Mouse (Mus musculus) hindbrain, embryonic 12.5 days (tissue): ENCODE measurements around the gene Cse1l. TPM values are rescaled to one million over a fixed set of nuclear protein-coding genes. Genes with fewer than 3 reads are reported as not detected.

Source experiments
- ATAC-seq: fragments of 200-750 bp; cut with Nextera tagmentation; 2 replicates; pipeline ENCODE4 v1.8.0; 2017; ENCODE audit warnings: moderate TSS enrichment; ENCODE audit not compliant: low FRiP score
- H3K27ac ChIP-seq: fragments of 300-500 bp; sonication (generic); 2 replicates; pipeline ENCODE4 v1.5.1; 2016; ENCODE audit warnings: mild to moderate bottlenecking
- H3K27me3 ChIP-seq: fragments of 300-500 bp; sonication (generic); 2 replicates; pipeline ENCODE4 v1.6.1; 2016; ENCODE audit warnings: mild to moderate bottlenecking
- H3K36me3 ChIP-seq: fragments of 300-500 bp; sonication (generic); 2 replicates; pipeline ENCODE4 v1.6.1; 2016; ENCODE audit warnings: mild to moderate bottlenecking
- H3K4me1 ChIP-seq: fragments of 300-500 bp; sonication (generic); 2 replicates; pipeline ENCODE4 v1.6.1; 2016
- H3K4me2 ChIP-seq: fragments of 300-500 bp; sonication (generic); replicated peaks from 2 replicates; pipeline ENCODE4 v1.6.1; 2016; ENCODE audit warnings: mild to moderate bottlenecking
- H3K4me3 ChIP-seq: fragments of 300-500 bp; sonication (generic); 2 replicates; pipeline ENCODE4 v1.5.1; 2016; ENCODE audit warnings: mild to moderate bottlenecking
- H3K9ac ChIP-seq: fragments of 300-500 bp; sonication (generic); 2 replicates; pipeline ENCODE4 v1.6.1; 2016; ENCODE audit warnings: mild to moderate bottlenecking, moderate library complexity
- H3K9me3 ChIP-seq: fragments of 300-500 bp; sonication (generic); replicated peaks from 2 replicates; pipeline ENCODE4 v1.6.1; 2016; ENCODE audit warnings: mild to moderate bottlenecking
- WGBS: fragments of 180-500 bp; shearing (Covaris S2); methylation state at CpG from one replicate; pipeline ENCODE4 v1.1.7; 2016; 5-methylcytosine and 5-hydroxymethylcytosine counted together
- polyA plus RNA-seq: library from polyadenylated mRNA; unstranded; fragments of >200 nt; fragmentation: Nextera tagmentation; extraction: Ambion mirVana; gene quantifications from 2 replicates; pipeline ENCODE4 v1.2.1, GENCODE M21; 2016

Gene Cse1l
- polyA plus RNA-seq, 1 experiment from 2014 or later: 136 TPM

GRCm38 (mm10) chr2:166906523-166907182, 813 bp downstream of the Cse1l start:
- H3K4me3 ChIP-seq: peak overlapping the region; percentile 90
- peak overlapping the region; percentile 85 for H3K9ac ChIP-seq
- under 1% methylated on average over 28 of the region's 28 CpGs for WGBS
- peaks cover 12% of the 10 kb centered on the region for H3K4me1 ChIP-seq
- peak overlapping the region; percentile 84 for H3K4me2 ChIP-seq
- no peaks in the 10 kb centered on the region for H3K9me3 ChIP-seq
- no peak; the same call in 1 of the 2 replicates for ATAC-seq
- H3K27me3 ChIP-seq: no peaks in the 10 kb centered on the region
- peak overlapping the region; percentile 98 for H3K27ac ChIP-seq
- H3K36me3 ChIP-seq: 0 out of 2 replicates have a peak, but pooled peaks cover 6% of the 10 kb centered on the region

DNA sequence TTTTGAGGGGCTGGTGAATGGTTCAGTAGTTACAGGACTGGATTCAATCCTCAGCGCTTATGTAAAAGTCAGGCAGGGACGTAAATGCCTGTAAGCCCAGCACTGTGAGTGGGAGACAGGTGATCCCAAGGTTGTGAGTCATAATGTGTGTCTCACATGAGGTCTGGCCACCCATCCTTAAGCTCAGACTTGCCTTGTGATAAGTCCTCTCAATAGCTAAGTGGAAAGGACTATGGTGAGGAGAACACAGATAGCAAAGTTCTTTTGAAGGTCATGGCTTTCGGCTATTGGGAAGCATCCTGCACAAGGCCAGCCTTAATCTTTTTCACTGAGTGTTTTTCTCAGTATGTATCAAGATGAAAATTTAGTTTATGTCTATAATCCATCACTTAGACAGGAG, 3.9 kb downstream of the Cse1l start:
- H3K4me1 ChIP-seq: peaks cover 12% of the 10 kb centered on the region
- H3K4me3 ChIP-seq: no peak overlapping the region
- H3K36me3 ChIP-seq: 0 out of 2 replicates have a peak, but pooled peaks cover 6% of the 10 kb centered on the region
- H3K4me2 ChIP-seq: no peak overlapping the region
- H3K9me3 ChIP-seq: no peaks in the 10 kb centered on the region
- H3K27ac ChIP-seq: no peak overlapping the region
- H3K27me3 ChIP-seq: no peaks in the 10 kb centered on the region
- WGBS: 98% methylated on average over 3 of the region's 3 CpGs
- no peak for ATAC-seq
- H3K9ac ChIP-seq: no peak overlapping the region

GRCm38 (mm10) chr2:166910536-166910935, 4.7 kb downstream of the Cse1l start:
- Histone ChIP-seq H3K36me3 (0 out of 2 replicates have a peak, but pooled peaks cover 6% of the 10 kb centered on the region), H3K27me3 (no peaks in the 10 kb centered on the region)
- 95% methylated on average over 8 of the region's 8 CpGs for WGBS

GRCm38 (mm10) chr2:166923971-166924370, 18.1 kb downstream of the Cse1l start:
- Histone ChIP-seq H3K4me3 (no peak overlapping the region), H3K27me3 (no peaks in the 10 kb centered on the region), H3K4me2 (no peak overlapping the region), H3K27ac (no peak overlapping the region), H3K4me1 (no peaks in the 10 kb centered on the region), H3K9ac (no peak overlapping the region), H3K36me3 (peaks cover 71% of the 10 kb centered on the region), H3K9me3 (no peaks in the 10 kb centered on the region)
- no peak for ATAC-seq
- WGBS: 87% methylated on average over 2 of the region's 2 CpGs

More at GRCm38 (mm10) chr2:166910536-166910935, 4.7 kb downstream of the Cse1l start:
- no peak overlapping the region for H3K27ac ChIP-seq
- H3K9me3 ChIP-seq: no peaks in the 10 kb centered on the region
- ATAC-seq: no peak
- H3K9ac ChIP-seq: no peak overlapping the region
- H3K4me3 ChIP-seq: no peak overlapping the region
- H3K4me2 ChIP-seq: no peak overlapping the region
- peaks cover 9% of the 10 kb centered on the region for H3K4me1 ChIP-seq

DNA sequence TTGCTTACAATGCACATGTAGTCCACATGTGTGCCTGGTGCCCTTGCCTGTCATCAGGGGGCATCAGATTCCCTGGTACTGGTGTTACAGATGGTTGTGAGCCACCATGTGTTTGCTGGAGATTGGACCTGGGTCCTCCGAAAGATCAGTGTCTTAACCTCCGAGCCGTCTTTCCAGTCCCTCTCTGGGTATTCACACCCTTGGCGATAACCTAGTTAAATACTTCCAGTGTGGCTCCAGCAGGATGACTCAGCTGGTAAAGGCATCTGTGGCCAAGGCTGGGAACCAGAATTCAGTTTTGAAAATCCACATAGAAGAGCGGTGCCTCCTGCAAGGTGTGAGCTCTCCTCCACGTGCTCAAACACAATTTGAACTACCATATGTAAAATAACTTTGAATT, 28.1 kb downstream of the Cse1l start:
- Histone ChIP-seq H3K36me3 (peaks cover 85% of the 10 kb centered on the region), H3K27me3 (no peaks in the 10 kb centered on the region), H3K4me3 (no peak overlapping the region), H3K27ac (no peak overlapping the region), H3K9ac (no peak overlapping the region), H3K4me1 (no peaks in the 10 kb centered on the region), H3K9me3 (no peaks in the 10 kb centered on the region), H3K4me2 (no peak overlapping the region)
- 95% methylated on average over 6 of the region's 6 CpGs for WGBS
- no peak for ATAC-seq

DNA sequence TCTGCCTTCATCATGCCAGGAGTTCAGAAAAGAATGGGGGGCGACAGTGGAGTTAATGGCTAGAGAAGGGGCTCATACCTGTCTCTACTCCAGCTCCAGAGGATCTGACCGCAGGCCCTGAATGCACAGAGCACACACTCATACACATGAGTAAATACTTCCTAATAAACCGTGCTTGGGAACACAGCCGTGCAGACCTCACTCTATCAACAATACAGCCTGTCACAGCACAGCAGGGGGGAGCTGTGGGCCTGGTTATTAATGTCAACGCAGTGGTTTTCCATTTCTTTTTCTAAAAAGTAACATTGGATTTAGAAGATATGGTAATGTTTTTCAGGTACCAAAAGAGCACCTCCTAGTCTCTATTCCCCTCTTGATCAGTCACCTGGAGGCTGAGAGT, 28.6 kb downstream of the Cse1l start:
- Histone ChIP-seq H3K9ac (no peak overlapping the region), H3K36me3 (peaks cover 85% of the 10 kb centered on the region), H3K9me3 (no peaks in the 10 kb centered on the region), H3K27me3 (no peaks in the 10 kb centered on the region), H3K4me2 (no peak overlapping the region), H3K4me3 (no peak overlapping the region), H3K4me1 (no peaks in the 10 kb centered on the region), H3K27ac (no peak overlapping the region)
- WGBS: 68% methylated on average over 5 of the region's 5 CpGs
- no peak for ATAC-seq

DNA sequence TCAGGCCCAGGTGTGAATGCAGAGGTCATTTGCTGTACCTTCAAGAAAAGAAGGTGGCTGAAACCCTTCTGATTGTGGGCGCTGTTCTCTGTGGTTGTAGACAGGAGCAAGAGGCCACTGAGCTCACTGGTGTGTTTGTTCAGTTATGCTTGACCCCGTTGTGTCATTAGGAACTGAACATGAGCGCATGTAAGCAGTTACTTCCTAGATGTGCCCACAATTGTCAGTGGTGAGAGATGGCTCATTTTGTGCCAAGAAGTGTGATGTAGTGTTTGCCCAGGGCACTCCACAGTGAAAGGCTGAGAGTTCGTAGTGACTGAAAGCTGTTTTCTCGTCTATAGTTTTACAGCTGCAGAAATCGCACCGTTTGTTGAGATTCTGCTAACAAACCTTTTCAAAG, 29.7 kb downstream of the Cse1l start:
- no peak for ATAC-seq
- H3K9me3 ChIP-seq: no peaks in the 10 kb centered on the region
- H3K9ac ChIP-seq: no peak overlapping the region
- no peak overlapping the region for H3K4me2 ChIP-seq
- H3K4me3 ChIP-seq: no peak overlapping the region
- no peaks in the 10 kb centered on the region for H3K4me1 ChIP-seq
- peaks cover 84% of the 10 kb centered on the region for H3K36me3 ChIP-seq
- no peaks in the 10 kb centered on the region for H3K27me3 ChIP-seq
- H3K27ac ChIP-seq: no peak overlapping the region
- WGBS: 93% methylated on average over 7 of the region's 7 CpGs

GRCm38 (mm10) chr2:166936166-166936565, 30.3 kb downstream of the Cse1l start:
- no peaks in the 10 kb centered on the region for H3K9me3 ChIP-seq
- no peak overlapping the region for H3K4me3 ChIP-seq
- H3K4me1 ChIP-seq: no peaks in the 10 kb centered on the region
- no peak overlapping the region for H3K9ac ChIP-seq
- ATAC-seq: no peak
- no peak overlapping the region for H3K27ac ChIP-seq
- 96% methylated on average over 2 of the region's 2 CpGs for WGBS
- H3K27me3 ChIP-seq: no peaks in the 10 kb centered on the region
- peaks cover 84% of the 10 kb centered on the region for H3K36me3 ChIP-seq
- H3K4me2 ChIP-seq: no peak overlapping the region

DNA sequence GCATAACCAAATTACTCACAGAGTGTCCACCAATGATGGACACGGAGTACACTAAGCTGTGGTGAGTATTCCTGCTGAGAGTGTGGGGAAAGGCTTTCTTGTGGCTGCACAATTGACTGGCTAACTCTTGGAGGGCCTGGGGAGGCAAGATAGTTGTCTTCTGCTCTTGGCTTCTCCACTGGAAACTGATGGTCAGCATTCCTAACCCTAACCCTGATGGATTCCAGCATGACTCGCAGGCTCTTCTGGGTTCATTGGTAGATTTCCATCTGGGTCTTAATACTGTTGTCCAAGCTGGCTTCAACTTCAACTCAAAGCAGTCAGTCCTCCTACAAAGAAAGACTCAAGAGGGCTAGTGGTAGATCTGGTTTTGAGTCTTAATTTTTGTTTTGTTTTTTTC, 37.3 kb downstream of the Cse1l start:
- no peaks in the 10 kb centered on the region for H3K9me3 ChIP-seq
- H3K27ac ChIP-seq: no peak overlapping the region
- H3K9ac ChIP-seq: no peak overlapping the region
- no peaks in the 10 kb centered on the region for H3K4me1 ChIP-seq
- ATAC-seq: no peak
- no peaks in the 10 kb centered on the region for H3K27me3 ChIP-seq
- 83% methylated on average over 2 of the region's 2 CpGs for WGBS
- no peak overlapping the region for H3K4me3 ChIP-seq
- peaks cover 87% of the 10 kb centered on the region for H3K36me3 ChIP-seq
- H3K4me2 ChIP-seq: no peak overlapping the region

DNA sequence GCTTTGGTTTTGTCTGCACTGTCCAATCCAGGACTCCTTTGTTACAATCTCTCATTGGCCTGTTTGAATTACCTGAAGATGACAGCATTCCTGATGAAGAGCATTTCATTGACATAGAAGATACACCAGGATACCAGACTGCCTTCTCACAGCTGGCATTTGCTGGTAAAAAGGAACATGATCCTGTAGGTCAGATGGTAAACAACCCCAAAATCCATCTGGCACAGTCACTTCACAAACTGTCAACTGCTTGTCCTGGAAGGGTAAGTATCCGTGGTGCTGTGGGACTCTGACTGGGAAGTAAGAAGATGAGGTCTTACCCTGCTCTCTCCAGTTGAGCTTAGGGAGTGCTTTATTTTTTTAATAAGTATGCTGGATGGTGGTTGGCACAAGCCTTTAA, 38.5 kb downstream of the Cse1l start:
- H3K27ac ChIP-seq: no peak overlapping the region
- H3K9me3 ChIP-seq: no peaks in the 10 kb centered on the region
- no peak overlapping the region for H3K4me2 ChIP-seq
- 83% methylated on average over 1 of the region's 1 CpGs for WGBS
- H3K4me1 ChIP-seq: no peaks in the 10 kb centered on the region
- no peak overlapping the region for H3K4me3 ChIP-seq
- ATAC-seq: no peak
- H3K27me3 ChIP-seq: no peaks in the 10 kb centered on the region
- H3K36me3 ChIP-seq: peaks cover 87% of the 10 kb centered on the region
- H3K9ac ChIP-seq: no peak overlapping the region

- no peaks in the 10 kb centered on the region for H3K4me1 ChIP-seq
- H3K27me3 ChIP-seq: no peaks in the 10 kb centered on the region
- H3K9ac ChIP-seq: no peak overlapping the region
- no peak overlapping the region for H3K4me2 ChIP-seq
- ATAC-seq: no peak
- H3K36me3 ChIP-seq: peaks cover 92% of the 10 kb centered on the region
- WGBS: 69% methylated on average over 4 of the region's 4 CpGs
- no peak overlapping the region for H3K4me3 ChIP-seq
- no peaks in the 10 kb centered on the region for H3K9me3 ChIP-seq
- H3K27ac ChIP-seq: no peak overlapping the region
Observed at GRCm38 (mm10) chr2:166945456-166945855, 39.6 kb downstream of the Cse1l start.

- Histone ChIP-seq H3K36me3 (peaks cover 90% of the 10 kb centered on the region), H3K9ac (no peak overlapping the region), H3K4me2 (no peak overlapping the region), H3K27ac (no peak overlapping the region), H3K9me3 (no peaks in the 10 kb centered on the region), H3K27me3 (no peaks in the 10 kb centered on the region), H3K4me1 (no peaks in the 10 kb centered on the region), H3K4me3 (no peak overlapping the region)
- WGBS: 68% methylated on average over 1 of the region's 1 CpGs
- ATAC-seq: no peak
Observed at GRCm38 (mm10) chr2:166948246-166948645, 42.4 kb downstream of the Cse1l start.

- ATAC-seq: no peak
- Histone ChIP-seq H3K36me3 (peaks cover 89% of the 10 kb centered on the region), H3K4me1 (no peaks in the 10 kb centered on the region), H3K9me3 (no peaks in the 10 kb centered on the region), H3K27ac (no peak overlapping the region), H3K4me3 (no peak overlapping the region), H3K27me3 (no peaks in the 10 kb centered on the region), H3K4me2 (no peak overlapping the region), H3K9ac (no peak overlapping the region)
- 90% methylated on average over 10 of the region's 10 CpGs for WGBS
Observed at GRCm38 (mm10) chr2:166948936-166949335, 43.1 kb downstream of the Cse1l start.
